Mouse (Mus musculus): ENCODE data around the gene Lamc1. TPM values are rescaled to one million over a fixed set of nuclear protein-coding genes. Genes with fewer than 3 reads are reported as not detected.

Lamc1 gene
- polyA plus RNA-seq, 1 experiment from 2014 or later: 112 TPM

DNA sequence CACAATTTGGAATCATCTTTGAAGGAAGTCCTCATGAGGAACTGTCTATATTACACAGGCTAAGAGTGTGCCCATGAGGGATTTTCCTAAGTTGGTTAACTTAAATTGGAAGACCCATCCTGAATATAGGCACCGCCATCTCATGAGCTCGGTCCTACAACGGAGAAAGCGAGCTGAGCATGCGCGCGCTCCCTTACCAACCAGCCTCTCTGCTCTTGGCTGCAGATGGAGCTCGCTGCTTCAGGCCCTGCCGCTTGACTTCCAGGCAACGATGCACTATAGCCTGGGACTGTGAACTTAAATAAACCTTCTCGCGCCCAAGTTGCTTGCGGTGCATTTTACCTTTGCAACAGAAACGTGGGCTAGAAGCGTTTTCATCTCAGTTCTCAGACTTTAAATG is 61.8 kb downstream of the Lamc1 start:
- 90% methylated on average over 15 of the region's 15 CpGs for WGBS
- peaks cover 53% of the 10 kb centered on the region for H3K4me1 ChIP-seq (replicated peaks; ENCODE audit: control insufficient read depth, insufficient read depth, low read length)
- H3K4me2 ChIP-seq (ENCODE audit: low read length): no peak overlapping the region
- no peak overlapping the region for H3K27ac ChIP-seq (ENCODE audit: low read depth)
- H3K9me3 ChIP-seq (ENCODE audit: control insufficient read depth, low read length): no peaks in the 10 kb centered on the region
- ATAC-seq (replicated peaks; ENCODE audit: low FRiP score, low TSS enrichment, low read depth) (no peak), DNase-seq (ENCODE audit: low spot score) (no peak)
- no peak overlapping the region for H3K4me3 ChIP-seq (ENCODE audit: low read depth, low read length)
- H3K9ac ChIP-seq (ENCODE audit: low read length): no peak overlapping the region
- no peaks in the 10 kb centered on the region for H3K27me3 ChIP-seq (replicated peaks; ENCODE audit: control insufficient read depth, insufficient read depth, low read length)
- H3K36me3 ChIP-seq (ENCODE audit: control insufficient read depth, insufficient read depth, low read length): no peaks in the 10 kb centered on the region

DNA sequence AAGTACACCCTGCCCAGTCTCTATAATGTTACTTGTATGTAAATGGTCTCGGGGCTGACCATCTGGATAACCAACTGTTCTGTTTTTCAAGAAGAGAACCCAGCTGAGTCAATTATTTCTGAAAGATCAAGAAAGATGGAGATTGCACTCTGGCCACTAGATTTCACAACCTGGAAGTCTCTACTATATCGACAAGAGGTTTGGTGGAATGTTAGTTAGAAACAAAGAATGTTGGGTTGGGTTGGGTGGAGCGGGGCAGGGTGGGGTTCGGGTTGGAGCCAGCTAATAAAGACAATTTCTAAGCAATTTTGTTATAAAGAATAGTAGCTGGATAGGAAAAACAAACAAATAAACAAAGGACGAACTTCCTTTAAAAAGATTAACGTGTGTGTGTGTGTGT is 62.9 kb downstream of the Lamc1 start:
- Histone ChIP-seq H3K36me3 (ENCODE audit: control insufficient read depth, insufficient read depth, low read length) (no peaks in the 10 kb centered on the region), H3K9me3 (ENCODE audit: control insufficient read depth, low read length) (no peaks in the 10 kb centered on the region), H3K4me2 (ENCODE audit: low read length) (no peak overlapping the region), H3K27ac (ENCODE audit: low read depth) (no peak overlapping the region), H3K4me3 (ENCODE audit: low read depth, low read length) (no peak overlapping the region), H3K4me1 (replicated peaks; ENCODE audit: control insufficient read depth, insufficient read depth, low read length) (peaks cover 59% of the 10 kb centered on the region), H3K27me3 (replicated peaks; ENCODE audit: control insufficient read depth, insufficient read depth, low read length) (no peaks in the 10 kb centered on the region), H3K9ac (ENCODE audit: low read length) (no peak overlapping the region)
- 77% methylated on average over 6 of the region's 6 CpGs for WGBS
- no peak for ATAC-seq (replicated peaks; ENCODE audit: low FRiP score, low TSS enrichment, low read depth)
- no peak for DNase-seq (ENCODE audit: low spot score)

DNA sequence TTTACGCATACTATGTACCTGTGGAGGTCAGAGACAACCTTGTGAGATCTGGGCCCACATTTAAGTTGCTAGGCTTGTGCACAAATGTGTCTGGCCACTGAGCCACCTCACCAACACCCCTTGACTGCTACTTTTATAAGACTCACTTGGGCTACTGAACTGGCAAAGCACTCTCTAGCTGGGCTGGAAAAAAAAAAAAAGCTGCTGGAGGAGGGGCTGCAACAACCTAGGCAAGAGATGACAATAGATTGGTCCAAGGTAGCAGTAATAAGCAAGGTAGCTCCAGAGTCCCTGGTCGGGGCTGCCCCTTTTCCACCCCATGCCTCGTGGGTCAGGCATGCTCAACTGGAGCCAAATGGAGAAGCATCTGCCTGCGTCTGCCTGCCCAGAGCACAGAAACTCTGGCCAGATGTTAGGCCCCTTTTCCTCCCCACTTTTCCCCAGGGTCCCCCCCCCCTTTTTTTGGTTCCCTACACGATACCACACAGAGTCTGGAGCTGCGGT is 63.7 kb downstream of the Lamc1 start:
- H3K9me3 ChIP-seq (ENCODE audit: control insufficient read depth, low read length): no peaks in the 10 kb centered on the region
- no peak overlapping the region for H3K27ac ChIP-seq (ENCODE audit: low read depth)
- ATAC-seq (replicated peaks; ENCODE audit: low FRiP score, low TSS enrichment, low read depth) (no peak), DNase-seq (ENCODE audit: low spot score) (no peak)
- H3K4me2 ChIP-seq (ENCODE audit: low read length): no peak overlapping the region
- H3K4me3 ChIP-seq (ENCODE audit: low read depth, low read length): no peak overlapping the region
- H3K27me3 ChIP-seq (replicated peaks; ENCODE audit: control insufficient read depth, insufficient read depth, low read length): no peaks in the 10 kb centered on the region
- no peaks in the 10 kb centered on the region for H3K36me3 ChIP-seq (ENCODE audit: control insufficient read depth, insufficient read depth, low read length)
- 75% methylated on average over 6 of the region's 6 CpGs for WGBS
- H3K9ac ChIP-seq (ENCODE audit: low read length): no peak overlapping the region
- peaks cover 61% of the 10 kb centered on the region for H3K4me1 ChIP-seq (replicated peaks; ENCODE audit: control insufficient read depth, insufficient read depth, low read length)

DNA sequence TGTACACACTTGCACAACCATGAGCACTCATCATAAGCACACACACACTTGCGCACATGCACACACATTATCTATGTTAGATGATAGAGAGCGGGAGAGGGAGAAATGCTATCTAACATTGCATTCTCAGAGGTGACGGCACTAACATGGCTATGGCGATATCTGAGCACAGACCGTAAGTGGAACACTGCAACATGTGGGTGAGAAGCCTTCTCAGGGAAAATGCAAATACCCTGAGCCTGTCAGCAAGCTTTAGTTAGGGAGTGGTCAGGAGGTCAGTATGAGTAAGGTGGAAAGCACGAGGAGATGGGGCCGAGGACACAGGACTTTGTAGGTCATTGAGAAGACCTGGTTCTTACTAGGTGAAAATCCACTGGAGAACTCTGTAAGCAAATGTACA is 64.3 kb downstream of the Lamc1 start:
- ATAC-seq (replicated peaks; ENCODE audit: low FRiP score, low TSS enrichment, low read depth) (no peak), DNase-seq (ENCODE audit: low spot score) (no peak)
- no peaks in the 10 kb centered on the region for H3K36me3 ChIP-seq (ENCODE audit: control insufficient read depth, insufficient read depth, low read length)
- no peaks in the 10 kb centered on the region for H3K27me3 ChIP-seq (replicated peaks; ENCODE audit: control insufficient read depth, insufficient read depth, low read length)
- H3K9ac ChIP-seq (ENCODE audit: low read length): no peak overlapping the region
- peaks cover 56% of the 10 kb centered on the region for H3K4me1 ChIP-seq (replicated peaks; ENCODE audit: control insufficient read depth, insufficient read depth, low read length)
- H3K9me3 ChIP-seq (ENCODE audit: control insufficient read depth, low read length): no peaks in the 10 kb centered on the region
- H3K4me3 ChIP-seq (ENCODE audit: low read depth, low read length): no peak overlapping the region
- H3K4me2 ChIP-seq (ENCODE audit: low read length): no peak overlapping the region
- WGBS: 79% methylated on average over 7 of the region's 7 CpGs
- H3K27ac ChIP-seq (ENCODE audit: low read depth): peak overlapping the region; percentile 14; the same call in 1 of the 2 replicates

DNA sequence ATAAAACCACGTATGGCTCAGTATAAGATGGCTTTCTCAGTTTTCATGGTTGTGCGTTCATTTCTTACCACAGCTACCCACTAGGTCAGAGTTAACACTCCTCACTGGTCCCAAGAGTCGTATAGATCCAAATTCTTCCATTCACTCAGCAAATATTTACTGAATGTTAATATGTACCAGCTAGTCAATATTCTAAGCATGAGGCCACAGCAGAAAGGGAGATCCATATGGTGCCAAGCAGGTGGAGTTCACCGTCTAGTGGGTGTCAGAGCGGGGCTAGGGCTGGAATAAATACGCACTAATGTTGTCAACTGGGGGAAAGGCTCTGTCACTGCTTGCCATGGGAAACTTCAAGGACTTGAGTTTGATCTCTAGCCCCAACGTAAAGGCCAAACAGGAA is 64.9 kb downstream of the Lamc1 start:
- no peaks in the 10 kb centered on the region for H3K9me3 ChIP-seq (ENCODE audit: control insufficient read depth, low read length)
- H3K27ac ChIP-seq (ENCODE audit: low read depth): peak overlapping the region; percentile 89
- no peaks in the 10 kb centered on the region for H3K27me3 ChIP-seq (replicated peaks; ENCODE audit: control insufficient read depth, insufficient read depth, low read length)
- no peaks in the 10 kb centered on the region for H3K36me3 ChIP-seq (ENCODE audit: control insufficient read depth, insufficient read depth, low read length)
- WGBS: 75% methylated on average over 7 of the region's 7 CpGs
- ATAC-seq (replicated peaks; ENCODE audit: low FRiP score, low TSS enrichment, low read depth) (no peak), DNase-seq (ENCODE audit: low spot score) (no peak)
- H3K4me1 ChIP-seq (replicated peaks; ENCODE audit: control insufficient read depth, insufficient read depth, low read length): peaks cover 53% of the 10 kb centered on the region
- H3K4me2 ChIP-seq (ENCODE audit: low read length): no peak overlapping the region
- H3K9ac ChIP-seq (ENCODE audit: low read length): no peak overlapping the region
- no peak overlapping the region for H3K4me3 ChIP-seq (ENCODE audit: low read depth, low read length)

DNA sequence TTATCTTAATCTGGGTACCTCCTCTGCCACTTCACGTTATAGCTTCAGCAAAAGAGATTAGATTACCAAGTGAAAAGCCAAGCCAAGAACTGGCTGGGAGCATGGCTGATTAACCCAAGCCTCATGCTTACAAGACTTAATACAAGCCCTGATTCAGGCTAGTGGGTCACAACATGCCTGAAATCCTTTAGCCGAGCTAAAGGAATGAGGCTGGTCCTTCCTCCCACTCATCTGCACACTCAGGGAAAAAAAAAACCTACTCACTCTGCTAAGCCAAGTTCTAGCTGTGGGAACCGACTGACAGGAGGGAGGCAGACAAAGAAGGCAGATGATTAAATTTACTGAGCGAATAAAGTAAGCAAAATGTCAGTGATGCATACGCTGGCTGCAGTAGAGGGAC is 65.7 kb downstream of the Lamc1 start:
- ATAC-seq (replicated peaks; ENCODE audit: low FRiP score, low TSS enrichment, low read depth) (no peak), DNase-seq (ENCODE audit: low spot score) (no peak)
- no peaks in the 10 kb centered on the region for H3K9me3 ChIP-seq (ENCODE audit: control insufficient read depth, low read length)
- peaks cover 8% of the 10 kb centered on the region for H3K36me3 ChIP-seq (ENCODE audit: control insufficient read depth, insufficient read depth, low read length)
- no peak overlapping the region for H3K4me3 ChIP-seq (ENCODE audit: low read depth, low read length)
- peak overlapping the region; percentile 89 for H3K27ac ChIP-seq (ENCODE audit: low read depth)
- no peak overlapping the region for H3K9ac ChIP-seq (ENCODE audit: low read length)
- 0 out of 2 replicates have a peak overlapping the region, but pooled peaks have one; percentile 2 for H3K4me2 ChIP-seq (ENCODE audit: low read length)
- whole genome bisulfite sequencing: 19% methylated on average over 5 of the region's 5 CpGs
- H3K4me1 ChIP-seq (replicated peaks; ENCODE audit: control insufficient read depth, insufficient read depth, low read length): peaks cover 50% of the 10 kb centered on the region
- H3K27me3 ChIP-seq (replicated peaks; ENCODE audit: control insufficient read depth, insufficient read depth, low read length): no peaks in the 10 kb centered on the region

DNA sequence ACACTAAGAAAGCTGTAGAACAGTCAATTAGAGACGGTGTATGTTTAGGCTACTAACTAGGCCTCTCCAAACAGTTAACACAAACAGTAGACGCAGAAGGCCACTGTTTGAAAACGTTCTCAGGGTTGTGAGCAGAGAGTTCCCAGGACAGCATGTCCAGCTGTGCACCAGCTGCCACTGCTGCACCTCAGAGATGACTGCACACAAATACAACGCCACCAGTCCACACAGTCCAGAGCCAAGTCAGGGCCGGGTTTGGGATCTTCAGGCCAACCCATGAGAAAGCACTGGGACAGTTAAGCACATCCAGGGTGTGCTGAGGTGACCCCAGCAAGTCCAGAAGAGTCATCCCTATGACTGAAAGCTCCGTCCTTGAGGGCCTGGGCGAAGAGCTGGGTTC is 67.0 kb downstream of the Lamc1 start:
- Histone ChIP-seq H3K4me2 (ENCODE audit: low read length) (no peak overlapping the region), H3K4me1 (replicated peaks; ENCODE audit: control insufficient read depth, insufficient read depth, low read length) (peaks cover 45% of the 10 kb centered on the region), H3K9me3 (ENCODE audit: control insufficient read depth, low read length) (no peaks in the 10 kb centered on the region), H3K9ac (ENCODE audit: low read length) (no peak overlapping the region), H3K27ac (ENCODE audit: low read depth) (peak overlapping the region; percentile 89), H3K36me3 (ENCODE audit: control insufficient read depth, insufficient read depth, low read length) (peaks cover 13% of the 10 kb centered on the region), H3K4me3 (ENCODE audit: low read depth, low read length) (no peak overlapping the region), H3K27me3 (replicated peaks; ENCODE audit: control insufficient read depth, insufficient read depth, low read length) (no peaks in the 10 kb centered on the region)
- ATAC-seq (replicated peaks; ENCODE audit: low FRiP score, low TSS enrichment, low read depth) (peak; percentile 65), DNase-seq (ENCODE audit: low spot score) (peak; percentile 70)
- WGBS: 33% methylated on average over 7 of the region's 7 CpGs

DNA sequence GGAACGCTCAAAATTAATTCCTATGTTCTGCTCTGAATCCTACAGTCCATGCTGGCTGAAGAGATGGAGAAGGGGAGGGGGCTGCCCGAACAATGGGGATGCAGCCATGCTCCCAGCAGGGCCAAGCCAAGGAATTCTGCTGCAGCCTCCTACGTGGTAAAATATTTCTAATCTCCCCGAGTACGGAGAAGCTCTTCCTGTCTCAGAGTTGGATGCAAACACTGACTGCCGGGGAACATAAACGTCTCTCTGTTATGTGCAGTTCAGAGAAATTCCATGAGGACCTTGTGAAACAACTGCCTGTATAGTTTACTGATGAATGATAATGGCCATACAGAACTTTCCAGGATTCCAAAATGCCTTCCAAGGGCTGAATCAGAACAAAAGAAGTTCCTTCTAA is 67.5 kb downstream of the Lamc1 start:
- Histone ChIP-seq H3K4me1 (replicated peaks; ENCODE audit: control insufficient read depth, insufficient read depth, low read length) (peaks cover 45% of the 10 kb centered on the region), H3K27ac (ENCODE audit: low read depth) (peak overlapping the region; percentile 89), H3K27me3 (replicated peaks; ENCODE audit: control insufficient read depth, insufficient read depth, low read length) (no peaks in the 10 kb centered on the region), H3K4me2 (ENCODE audit: low read length) (0 out of 2 replicates have a peak overlapping the region, but pooled peaks have one; percentile 20), H3K36me3 (ENCODE audit: control insufficient read depth, insufficient read depth, low read length) (peaks cover 13% of the 10 kb centered on the region), H3K9ac (ENCODE audit: low read length) (0 out of 2 replicates have a peak overlapping the region, but pooled peaks have one; percentile 3), H3K9me3 (ENCODE audit: control insufficient read depth, low read length) (no peaks in the 10 kb centered on the region), H3K4me3 (ENCODE audit: low read depth, low read length) (no peak overlapping the region)
- 8% methylated on average over 7 of the region's 7 CpGs for WGBS
- DNase-seq (ENCODE audit: low spot score) (no peak), ATAC-seq (replicated peaks; ENCODE audit: low FRiP score, low TSS enrichment, low read depth) (peak; percentile 28)

DNA sequence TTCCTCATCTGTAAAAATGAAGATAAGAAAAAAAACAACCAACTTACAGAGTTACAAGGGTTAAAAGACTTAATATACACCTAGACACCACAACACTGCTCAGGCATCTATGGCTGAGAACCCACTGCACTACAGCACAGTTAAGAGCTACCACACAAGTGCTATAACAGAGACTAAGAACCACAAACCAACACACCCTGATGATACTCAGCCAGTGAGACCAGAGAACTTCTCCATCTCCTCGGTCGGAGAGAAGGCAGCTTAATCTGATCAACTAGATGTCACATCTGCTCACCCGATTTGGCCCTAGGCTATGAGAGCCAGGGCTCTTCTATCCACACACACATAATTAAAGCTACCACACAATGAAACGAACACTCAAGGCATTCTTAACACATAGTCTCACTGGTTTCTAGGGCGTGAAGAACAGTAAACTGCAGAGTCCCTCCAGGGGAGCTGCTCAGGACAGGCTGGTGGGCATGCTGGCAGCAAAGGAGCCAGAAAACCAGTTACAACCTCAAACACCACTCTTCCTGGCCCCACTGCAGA is 72.8 kb downstream of the Lamc1 start:
- 78% methylated on average over 5 of the region's 5 CpGs for WGBS
- no peak overlapping the region for H3K9ac ChIP-seq (ENCODE audit: low read length)
- DNase-seq (ENCODE audit: low spot score) (no peak), ATAC-seq (replicated peaks; ENCODE audit: low FRiP score, low TSS enrichment, low read depth) (no peak)
- no peak overlapping the region for H3K27ac ChIP-seq (ENCODE audit: low read depth)
- no peaks in the 10 kb centered on the region for H3K27me3 ChIP-seq (replicated peaks; ENCODE audit: control insufficient read depth, insufficient read depth, low read length)
- no peak overlapping the region for H3K4me3 ChIP-seq (ENCODE audit: low read depth, low read length)
- H3K4me2 ChIP-seq (ENCODE audit: low read length): no peak overlapping the region
- H3K36me3 ChIP-seq (ENCODE audit: control insufficient read depth, insufficient read depth, low read length): peaks cover 22% of the 10 kb centered on the region
- peaks cover 10% of the 10 kb centered on the region for H3K4me1 ChIP-seq (replicated peaks; ENCODE audit: control insufficient read depth, insufficient read depth, low read length)
- no peaks in the 10 kb centered on the region for H3K9me3 ChIP-seq (ENCODE audit: control insufficient read depth, low read length)

Measured in intestine, embryonic 14.5 days (tissue).